Mouse (Mus musculus) lung, postnatal 10 days (tissue): ENCODE data around the gene Kcnj12.

Experiments
- DNase-seq: peaks from one replicate; pipeline ENCODE4 v3.0.0; 2021

Kcnj12 gene

DNA sequence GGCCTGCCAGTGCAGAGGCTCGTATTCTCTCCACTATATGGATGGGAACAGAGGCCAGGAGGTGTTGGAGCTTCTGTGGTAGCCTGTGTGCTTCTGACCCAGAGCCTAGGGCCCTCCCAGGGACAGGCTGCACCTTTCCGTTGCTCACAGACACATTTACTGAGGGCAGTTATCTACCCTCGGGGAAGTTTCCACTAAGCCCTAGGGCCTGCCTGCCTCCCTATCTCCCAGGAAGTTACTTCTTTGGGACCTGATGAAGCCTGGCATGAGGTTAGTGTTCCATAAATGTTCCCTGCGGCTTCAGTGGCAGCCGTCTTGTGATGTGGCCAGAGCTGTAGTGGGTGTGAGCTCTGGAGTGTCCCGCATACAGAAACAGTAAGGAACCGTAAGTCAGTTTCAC is 3.2 kb downstream of the Kcnj12 start:
- no peak for DNase-seq

GRCm38 (mm10) chr11:61026381-61026780 is 4.0 kb downstream of the Kcnj12 start:
- DNase-seq, result no peak

- no peak for DNase-seq
Measured at GRCm38 (mm10) chr11:61027160-61027559, 4.8 kb downstream of the Kcnj12 start.

- peak; percentile 65 for DNase-seq
Measured at GRCm38 (mm10) chr11:61028211-61028950, 6.0 kb downstream of the Kcnj12 start.

DNA sequence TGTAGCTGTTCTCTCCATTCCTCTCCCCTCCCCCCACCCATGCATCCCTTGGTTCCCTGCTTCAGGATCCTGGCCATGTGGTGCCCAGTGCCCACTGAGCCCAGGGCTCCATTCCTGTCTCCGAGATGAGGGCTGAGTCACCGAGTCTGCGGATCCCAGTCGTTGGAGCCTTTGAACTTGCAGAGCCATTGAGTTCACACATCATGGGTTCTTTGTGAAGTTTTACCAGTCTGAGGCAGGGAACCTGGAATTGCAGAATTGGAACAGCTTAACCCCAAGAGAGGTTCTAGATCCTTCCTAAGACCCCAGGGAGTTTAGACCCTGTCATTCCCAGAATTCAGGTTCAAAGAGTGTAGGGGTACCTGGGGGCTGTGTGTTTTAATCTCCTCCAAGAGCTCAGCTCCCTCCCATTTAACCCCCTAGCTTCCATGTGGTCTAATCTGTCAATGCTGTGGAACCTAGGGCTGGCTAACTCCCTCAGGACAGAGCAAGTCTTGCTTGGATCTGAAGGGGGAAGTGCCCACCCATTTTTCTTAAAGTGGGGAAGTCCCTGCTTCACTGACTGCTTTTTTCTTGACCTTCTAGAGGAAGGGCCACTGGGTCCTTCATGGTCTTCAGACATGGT is 6.9 kb downstream of the Kcnj12 start:
- DNase-seq, result no peak

- no peak for DNase-seq
Measured at GRCm38 (mm10) chr11:61029864-61030595, 7.7 kb downstream of the Kcnj12 start.

GRCm38 (mm10) chr11:61031137-61031536 is 8.8 kb downstream of the Kcnj12 start:
- no peak for DNase-seq

DNA sequence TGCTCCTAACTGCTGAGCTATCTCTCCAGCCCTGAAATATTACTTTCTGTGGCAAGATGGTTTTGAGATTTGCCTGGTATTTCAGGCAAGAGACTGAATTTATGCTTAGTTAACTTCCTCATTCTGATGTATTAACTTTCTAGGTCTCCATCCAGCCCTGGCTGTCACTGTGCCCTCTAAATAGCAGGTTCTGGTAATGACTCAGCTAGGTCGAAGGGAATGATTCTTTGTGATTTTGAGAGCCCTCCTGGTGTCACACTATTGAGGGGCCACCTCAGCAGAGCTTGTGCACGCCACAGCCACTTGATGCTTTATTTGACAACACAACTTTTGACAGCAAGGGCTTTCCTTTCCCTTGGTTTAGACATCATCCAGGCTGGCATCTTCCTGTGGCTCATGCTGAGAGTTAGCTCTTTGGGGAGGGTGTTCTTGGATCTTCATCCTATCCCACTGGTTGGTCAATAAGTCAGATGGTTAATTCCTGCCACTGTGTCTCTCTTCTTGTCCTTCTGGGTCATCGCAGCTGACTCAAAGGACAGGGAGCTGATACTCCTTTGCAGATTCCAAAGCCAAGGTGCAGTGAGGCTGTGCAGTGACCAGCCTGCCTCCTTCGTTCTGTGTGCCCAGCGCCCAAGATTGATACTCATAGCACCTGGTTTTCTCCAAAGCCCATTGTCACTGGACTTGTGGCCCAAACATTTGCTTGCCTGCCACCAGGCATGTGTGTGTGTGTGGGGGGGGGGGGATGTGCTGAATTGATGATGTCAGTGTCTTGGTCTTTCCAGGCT is 9.5 kb downstream of the Kcnj12 start:
- DNase-seq, result no peak

GRCm38 (mm10) chr11:61032481-61032880 is 10.1 kb downstream of the Kcnj12 start:
- DNase-seq, result no peak

DNA sequence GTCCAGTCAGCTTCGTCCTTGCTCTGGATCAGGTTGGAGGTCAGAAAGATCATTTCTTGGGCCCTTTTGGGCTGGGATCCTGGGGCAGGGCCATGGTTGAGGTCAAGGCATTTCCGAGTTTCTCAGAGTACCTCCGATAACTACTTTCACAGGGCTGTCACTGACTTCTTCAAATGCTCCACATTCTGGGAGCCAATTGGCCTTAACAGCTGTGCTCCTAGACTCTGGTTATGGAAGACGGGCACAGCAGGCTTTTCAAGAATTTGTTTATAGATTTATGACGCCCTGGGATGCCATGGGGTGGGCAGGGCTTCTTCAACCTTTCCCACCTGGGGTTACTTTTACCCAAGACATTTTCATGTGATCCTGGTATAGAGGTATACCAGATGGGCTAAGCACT is 10.8 kb downstream of the Kcnj12 start:
- no peak for DNase-seq

GRCm38 (mm10) chr11:61036639-61037038 is 14.3 kb downstream of the Kcnj12 start:
- DNase-seq, result no peak

GRCm38 (mm10) chr11:61038277-61038782 is 16.0 kb downstream of the Kcnj12 start:
- no peak for DNase-seq

DNA sequence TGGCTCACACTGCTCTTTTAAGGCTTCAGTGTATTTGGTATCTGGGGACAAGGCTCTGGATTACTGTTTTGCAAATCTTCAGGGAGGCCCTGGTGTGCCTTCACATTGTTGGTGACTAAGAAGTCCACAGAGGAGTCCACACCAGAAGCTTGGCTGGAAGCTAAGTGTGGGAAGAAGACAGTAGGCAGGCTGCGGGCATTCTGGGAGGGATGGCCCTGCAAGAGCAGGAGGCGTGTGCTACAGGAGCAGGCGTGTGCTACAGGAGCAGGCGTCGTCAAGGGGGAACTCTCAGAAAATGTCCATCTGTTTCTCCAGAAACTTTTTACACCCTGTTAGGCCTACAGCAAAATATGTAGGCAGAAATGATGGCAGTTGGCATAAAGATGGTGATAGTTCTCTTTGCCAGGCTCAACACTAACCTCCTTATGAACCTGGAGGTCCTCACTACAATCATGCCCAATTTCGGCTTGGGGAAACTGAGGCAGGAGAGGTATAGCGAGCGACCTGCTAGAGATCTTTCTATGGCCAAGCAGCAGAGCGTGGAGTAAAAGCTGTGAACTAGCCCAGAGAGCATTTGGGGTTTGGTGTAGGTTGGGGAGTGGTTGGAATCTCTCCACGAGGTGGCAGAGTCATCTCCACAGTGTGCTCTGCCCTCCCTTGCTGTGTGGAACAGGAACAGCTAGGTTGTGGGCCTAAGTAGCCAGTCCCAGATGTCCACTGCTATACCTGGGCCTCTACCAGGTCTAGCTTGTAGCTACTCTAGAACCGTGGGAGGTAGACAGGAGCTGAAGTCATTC is 18.7 kb downstream of the Kcnj12 start:
- DNase-seq, result no peak

- peak; percentile 53 for DNase-seq
Measured at GRCm38 (mm10) chr11:61042593-61042992, 20.2 kb downstream of the Kcnj12 start.

GRCm38 (mm10) chr11:61043055-61043992 is 21.0 kb downstream of the Kcnj12 start:
- peak; percentile 68 for DNase-seq

DNA sequence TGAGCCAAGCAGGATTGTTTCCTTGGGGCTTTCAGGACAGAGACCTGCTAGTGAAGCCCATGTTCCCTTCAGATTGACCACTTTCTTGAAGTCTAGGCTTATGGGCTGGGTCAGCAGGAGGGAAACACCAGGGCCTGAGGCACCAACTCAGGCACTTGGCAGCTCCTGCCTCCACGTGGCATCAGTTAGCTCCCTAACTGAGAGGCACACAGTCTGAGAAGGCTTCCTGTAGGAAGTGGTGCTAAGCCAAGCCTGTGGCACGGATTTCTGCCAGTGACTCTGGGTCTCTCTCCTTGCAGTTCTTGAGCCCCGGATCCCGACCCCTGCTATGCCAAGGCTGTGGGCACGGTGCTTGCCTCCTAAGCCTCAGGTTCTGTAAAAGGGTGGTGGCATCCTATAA is 22.4 kb downstream of the Kcnj12 start:
- no peak for DNase-seq

- no peak for DNase-seq
Measured at GRCm38 (mm10) chr11:61047441-61047840, 25.1 kb downstream of the Kcnj12 start.

GRCm38 (mm10) chr11:61051151-61051550 is 28.8 kb downstream of the Kcnj12 start:
- peak; percentile 23 for DNase-seq

DNA sequence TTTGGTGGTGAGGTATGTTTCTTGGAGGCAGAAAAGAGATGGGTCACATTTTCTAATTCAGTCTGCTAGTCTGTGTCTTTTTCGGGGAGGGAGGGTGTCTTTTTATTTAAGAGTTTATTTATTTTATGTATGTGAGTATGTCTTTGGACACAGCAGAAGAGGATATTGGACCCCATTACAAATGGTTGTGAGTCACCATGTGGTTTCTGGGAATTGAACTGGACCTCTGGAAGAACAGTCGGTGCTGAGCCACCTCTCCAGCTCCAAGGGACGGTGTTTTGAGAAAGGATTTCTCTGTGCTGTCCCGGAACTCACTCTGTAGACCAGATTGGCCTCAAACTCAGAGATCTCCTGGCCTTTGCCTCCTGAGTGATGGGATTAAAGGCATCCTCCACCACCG is 34.5 kb downstream of the Kcnj12 start:
- no peak for DNase-seq

GRCm38 (mm10) chr11:61059691-61060457 is 37.5 kb downstream of the Kcnj12 start:
- no peak for DNase-seq
